Mouse (Mus musculus) large intestine, adult 2 months (tissue): Measurements from ENCODE around the gene Rsph3b. TPM values are rescaled to one million over a fixed set of nuclear protein-coding genes. Genes with fewer than 3 reads are reported as not detected.

Experiments used
- DNase-seq: peaks from one replicate; pipeline ENCODE4 v3.0.0-alpha.2; 2012; ENCODE audit warnings: low read depth, low spot score
- WGBS: fragments of 180-500 bp; shearing (Covaris S2); methylation state at CpG from one replicate; pipeline ENCODE4 v1.1.7; 2018; 5-methylcytosine and 5-hydroxymethylcytosine counted together
- polyA plus RNA-seq: library from polyadenylated mRNA; depleted of rRNA; stranded (reverse); fragments of >200 nt; gene quantifications from 2 replicates; pipeline ENCODE4 v1.2.3, GENCODE M21; 2012; rRNA removed

Gene Rsph3b
- polyA plus RNA-seq, 1 experiment, result 18.0 TPM

DNA sequence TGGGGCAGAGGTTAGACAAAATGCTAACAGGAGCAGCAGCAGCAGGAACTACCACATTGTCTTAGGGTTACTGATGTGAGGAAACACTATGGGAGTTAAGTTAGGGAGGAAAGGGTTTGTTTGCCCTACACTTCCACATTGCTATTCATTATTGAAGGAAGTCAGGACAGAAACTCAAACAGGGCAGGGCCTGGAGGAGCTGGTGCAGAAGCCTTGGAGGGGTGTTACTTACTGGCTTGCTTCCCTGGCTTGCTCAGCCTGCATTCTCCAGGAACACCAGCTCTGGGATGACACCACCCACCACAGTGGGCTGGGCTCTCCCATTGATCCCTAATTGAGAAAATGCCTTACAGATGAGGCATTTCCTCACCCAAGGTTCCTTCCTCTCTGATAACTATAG, 79.7 kb downstream of the Rsph3b start:
- no peak for DNase-seq

DNA sequence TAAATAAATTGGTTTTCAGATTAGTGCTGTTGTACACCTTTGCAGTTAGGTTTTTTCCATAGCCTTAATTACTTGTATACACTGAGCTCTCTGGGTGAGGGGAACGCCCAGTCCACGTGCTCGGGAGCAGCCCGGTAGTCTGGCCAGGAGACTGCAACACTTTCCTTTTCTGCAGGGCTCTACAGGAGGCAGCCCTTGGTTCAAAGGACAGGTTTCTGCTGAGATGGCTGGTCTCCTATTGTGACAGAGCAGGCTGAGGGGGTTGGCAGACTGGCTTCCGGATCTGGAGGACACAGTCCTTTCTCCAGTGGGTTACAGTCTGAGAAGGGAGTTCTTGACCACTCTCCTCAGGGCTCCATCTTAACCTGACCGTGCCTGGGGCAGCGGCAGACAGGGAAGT, 80.7 kb downstream of the Rsph3b start:
- WGBS, result 12% methylated on average over 7 of the region's 7 CpGs
- peak; percentile 69 for DNase-seq

GRCm38 (mm10) chr17:6866576-6866975, 81.9 kb downstream of the Rsph3b start:
- 51% methylated on average over 1 of the region's 1 CpGs for WGBS
- no peak for DNase-seq

DNA sequence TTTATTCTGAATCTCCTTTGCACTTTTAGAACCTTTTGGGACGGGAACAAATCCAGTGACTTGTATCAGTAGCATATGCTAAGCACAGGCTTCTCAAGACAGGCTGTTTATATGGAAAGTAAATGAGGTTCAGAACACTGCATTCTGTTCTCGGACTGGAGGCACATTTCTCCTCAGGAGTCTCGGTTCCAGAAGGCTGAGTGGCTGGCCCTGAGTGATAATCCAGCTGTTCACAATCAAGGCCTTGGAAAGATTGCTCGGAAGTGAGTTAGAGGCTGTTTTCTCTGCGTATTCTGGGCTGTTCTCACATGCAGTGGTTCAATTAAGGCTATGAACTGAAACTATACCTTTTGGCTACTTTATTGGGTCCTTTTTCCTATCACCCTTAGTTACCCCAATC, 82.9 kb downstream of the Rsph3b start:
- 56% methylated on average over 5 of the region's 5 CpGs for whole genome bisulfite sequencing
- no peak for DNase-seq

DNA sequence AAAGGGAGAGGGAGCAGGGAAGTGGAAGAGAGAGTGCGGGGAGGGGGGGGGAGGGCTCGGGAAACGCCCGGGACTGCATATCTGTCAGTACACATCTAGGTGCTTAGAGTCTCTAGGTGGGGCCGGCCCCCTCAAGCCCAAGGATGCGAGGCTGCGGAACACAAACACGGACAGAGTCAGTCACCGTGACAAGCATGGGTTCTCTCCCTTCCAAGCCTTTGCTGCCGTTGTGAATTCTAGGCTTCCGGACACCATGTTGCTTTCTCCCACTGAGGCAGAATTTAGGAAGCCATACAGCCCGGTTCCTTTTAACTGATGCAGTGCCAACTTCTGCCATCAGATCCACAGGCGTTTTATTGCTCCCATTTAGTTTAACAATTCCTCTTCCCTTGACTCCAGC, 83.6 kb downstream of the Rsph3b start:
- DNase-seq, result no peak
- WGBS, result 29% methylated on average over 13 of the region's 13 CpGs

- no peak for DNase-seq
- 88% methylated on average over 6 of the region's 6 CpGs for WGBS
Observed at GRCm38 (mm10) chr17:6863521-6863920, 85.0 kb downstream of the Rsph3b start.

- no peak for DNase-seq
- WGBS, result 71% methylated on average over 12 of the region's 12 CpGs
Observed at GRCm38 (mm10) chr17:6862040-6862780, 86.3 kb downstream of the Rsph3b start.

GRCm38 (mm10) chr17:6861181-6862039, 87.1 kb downstream of the Rsph3b start:
- peak; percentile 54 for DNase-seq
- WGBS, result 13% methylated on average over 28 of the region's 28 CpGs

- WGBS, result 22% methylated on average over 12 of the region's 12 CpGs
- DNase-seq, result no peak
Observed at GRCm38 (mm10) chr17:6860491-6860897, 88.0 kb downstream of the Rsph3b start.

DNA sequence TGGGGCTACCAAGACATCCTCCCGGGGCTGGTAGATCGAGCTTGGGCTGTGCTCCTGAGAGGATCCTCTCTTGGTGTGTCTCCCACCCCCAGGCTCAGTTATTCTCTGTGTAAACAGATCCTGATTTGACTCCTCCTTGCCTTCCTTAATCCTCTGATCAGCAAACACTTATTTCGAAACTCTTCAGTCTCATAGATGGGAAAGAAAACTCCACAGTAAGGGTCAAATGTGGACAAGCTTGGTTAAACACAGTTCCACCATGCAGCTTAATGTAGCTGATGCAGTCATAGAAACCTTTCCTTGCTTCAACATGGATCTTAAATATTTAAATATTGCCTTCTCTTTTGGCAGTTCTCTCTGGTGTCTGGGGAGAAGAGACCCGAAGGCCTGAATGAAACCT, 88.4 kb downstream of the Rsph3b start:
- no peak for DNase-seq
- WGBS, result 9% methylated on average over 4 of the region's 4 CpGs

Other genes with a start within 250 kb of the Rsph3b start
- 148 and 317 TPM in 2 replicates for gene Ezr, start 165.9 kb downstream of the Rsph3b start, polyA plus RNA-seq
- gene Tagap1, start 12.5 kb upstream of the Rsph3b start, polyA plus RNA-seq, result 14.0 and 16.3 TPM in 2 replicates
- 154 and 164 TPM in 2 replicates for gene Rnaset2b, start 22.0 kb upstream of the Rsph3b start, polyA plus RNA-seq
- gene Gm49721, start 30.2 kb upstream of the Rsph3b start, polyA plus RNA-seq, result 0.42 and 0.74 TPM in 2 replicates
- gene Gm1604a, start 76.9 kb upstream of the Rsph3b start, polyA plus RNA-seq, result not detected in 2 replicates
- 2.3 and 2.9 TPM in 2 replicates for gene Rps6ka2, start 221.4 kb upstream of the Rsph3b start, polyA plus RNA-seq